Mouse (Mus musculus) G1E (cell line): ENCODE measurements around the gene Cmip.

Source experiments
- CTCF ChIP-seq: IDR thresholded peaks from 2 replicates; pipeline ENCODE4 v1.5.1; 2012; ENCODE audit warnings: low read depth, low read length, inconsistent platforms, mixed read lengths
- GATA1 ChIP-seq: IDR thresholded peaks from 2 replicates; pipeline ENCODE4 v1.6.1; 2012; ENCODE audit warnings: borderline replicate concordance, low read length, inconsistent platforms, mixed read lengths

DNA sequence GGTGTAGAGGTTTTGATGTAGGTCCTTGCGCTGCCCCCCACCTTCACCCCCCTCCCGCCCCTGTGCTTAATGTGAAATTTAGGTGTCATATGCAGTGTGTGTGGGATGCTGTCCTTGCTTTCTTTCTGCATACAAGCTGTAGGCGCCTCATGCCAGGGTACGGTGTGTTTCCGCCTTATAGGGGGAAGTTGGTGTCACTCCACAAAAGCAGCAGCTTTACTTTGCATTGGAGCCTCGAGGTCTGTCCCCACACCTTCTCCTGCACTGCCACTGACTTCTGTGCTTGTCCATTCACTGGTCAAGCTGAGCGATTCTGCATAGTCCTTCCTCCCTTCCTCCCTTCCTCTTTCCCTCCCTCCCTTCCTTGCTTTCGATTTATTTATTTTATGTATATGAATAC, 250.8 kb downstream of the Cmip start:
- no peak for TF ChIP-seq CTCF
- no peak for TF ChIP-seq GATA1
